Mouse (Mus musculus) kidney, adult 2 months (tissue): ENCODE measurements around the gene Upf2. TPM values are rescaled to one million over a fixed set of nuclear protein-coding genes. Genes with fewer than 3 reads are reported as not detected.
A peak's percentile ranks its signal among the peaks of the same experiment; 100 is the strongest.
"Not testable (repeated sequence)": the region's sequence is repeated elsewhere in the genome, so short reads cannot be mapped to it uniquely, and the experiment has no call there.

Experiments used
- DNase-seq: peaks from one replicate; pipeline ENCODE4 v3.0.0; 2021
- H3K27ac ChIP-seq: fragments of 200-500 bp; 2 replicates; pipeline ENCODE4 v1.5.1; 2012; ENCODE audit warnings: low read depth, low read length, control low read depth, inconsistent platforms; ENCODE audit not compliant: insufficient read depth
- H3K27me3 ChIP-seq: fragments of 200-500 bp; replicated peaks from 2 replicates; pipeline ENCODE4 v1.6.1; 2012; ENCODE audit warnings: mild to moderate bottlenecking, moderate library complexity, low read length, inconsistent platforms; ENCODE audit not compliant: control insufficient read depth, insufficient read depth
- H3K36me3 ChIP-seq: fragments of 200-500 bp; 2 replicates; pipeline ENCODE4 v1.6.1; 2012; ENCODE audit warnings: mild to moderate bottlenecking, moderate library complexity, low read length, inconsistent platforms; ENCODE audit not compliant: control insufficient read depth, insufficient read depth
- H3K4me1 ChIP-seq: fragments of 200-500 bp; 2 replicates; pipeline ENCODE4 v1.6.1; 2011; ENCODE audit warnings: low read length; ENCODE audit not compliant: control insufficient read depth, insufficient read depth
- H3K4me3 ChIP-seq: fragments of 200-500 bp; 2 replicates; pipeline ENCODE4 v1.5.1; 2011; ENCODE audit warnings: mild to moderate bottlenecking, low read depth, low read length, control low read depth; ENCODE audit not compliant: insufficient read depth
- CTCF ChIP-seq: fragments of 200-500 bp; conservative IDR thresholded peaks from 2 replicates; pipeline ENCODE4 v1.5.1; 2011; ENCODE audit warnings: low read depth, mild to moderate bottlenecking, control low read depth, low read length, moderate library complexity, mixed read lengths; ENCODE audit not compliant: insufficient read depth, insufficient read length
- POLR2A ChIP-seq: fragments of 200-500 bp; IDR thresholded peaks from one replicate; pipeline ENCODE4 v1.6.1; 2011; ENCODE audit warnings: low read depth, low read length, control low read depth
- WGBS: fragments of 180-500 bp; shearing (Covaris S2); methylation state at CpG from one replicate; pipeline ENCODE4 v1.1.7; 2018; 5-methylcytosine and 5-hydroxymethylcytosine counted together
- polyA plus RNA-seq: library from polyadenylated mRNA; depleted of rRNA; stranded (reverse); fragments of >200 nt; gene quantifications from 2 replicates; pipeline ENCODE4 v1.2.3, GENCODE M21; 2012

Upf2 gene
- polyA plus RNA-seq, 1 experiment: 4.3 TPM

DNA sequence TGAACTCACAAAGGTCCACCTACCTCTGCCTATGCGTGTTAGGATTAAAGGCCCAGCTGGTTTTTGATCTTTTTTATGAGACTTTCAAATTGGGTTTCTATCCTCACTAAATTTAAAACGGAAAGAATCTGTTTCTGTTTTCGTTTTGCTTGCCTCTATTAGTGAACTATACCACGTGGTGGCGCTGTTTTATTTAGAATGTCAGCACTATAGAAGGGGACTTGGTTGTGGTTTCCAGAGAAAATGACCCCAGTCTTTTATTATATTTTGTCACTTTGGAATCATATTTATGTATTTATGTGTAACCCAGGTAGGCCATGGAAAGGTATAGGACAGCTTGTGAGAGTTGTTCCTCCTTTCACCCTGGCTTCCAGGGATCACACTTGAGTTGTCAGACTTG lies 44.3 kb downstream of the Upf2 start:
- H3K4me3 ChIP-seq: no peak overlapping the region
- DNase-seq: peak; percentile 38
- no peak overlapping the region for H3K27ac ChIP-seq
- H3K27me3 ChIP-seq: no peaks in the 10 kb centered on the region
- no peaks in the 10 kb centered on the region for H3K4me1 ChIP-seq
- TF ChIP-seq POLR2A (no peak), CTCF (no peak)
- H3K36me3 ChIP-seq: no peaks in the 10 kb centered on the region; the same call in 1 of the 2 replicates
- 15% methylated on average over 5 of the region's 5 CpGs for WGBS

- Histone ChIP-seq H3K4me3 (no peak overlapping the region), H3K36me3 (no peaks in the 10 kb centered on the region), H3K4me1 (no peaks in the 10 kb centered on the region), H3K27me3 (no peaks in the 10 kb centered on the region), H3K27ac (no peak overlapping the region)
- 83% methylated on average over 3 of the region's 3 CpGs for WGBS
- no peak for TF ChIP-seq CTCF
- TF ChIP-seq POLR2A: no peak
- DNase-seq: no peak
Observed at GRCm38 (mm10) chr2:6003949-6004348, 52.7 kb downstream of the Upf2 start.

DNA sequence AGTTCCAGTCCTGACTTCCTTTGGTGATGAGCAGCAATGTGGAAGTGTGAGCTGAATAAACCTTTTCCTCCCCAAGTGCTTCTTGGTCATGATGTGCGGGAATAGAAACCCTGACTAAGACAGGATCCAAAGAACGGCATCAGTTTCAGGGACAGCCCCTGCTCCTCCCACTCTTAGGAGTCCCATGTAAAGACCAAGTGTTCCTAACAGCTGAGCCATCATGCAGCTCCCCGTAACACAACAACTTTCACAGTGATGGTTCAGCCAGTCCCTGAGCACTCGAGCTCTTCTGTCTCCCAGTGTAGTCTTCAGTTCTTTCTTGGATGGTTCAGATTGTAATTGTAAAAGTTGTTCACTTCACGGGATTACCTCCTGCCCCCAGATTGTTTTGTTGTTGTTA lies 63.3 kb downstream of the Upf2 start:
- Histone ChIP-seq H3K27ac (no peak overlapping the region), H3K4me1 (no peaks in the 10 kb centered on the region), H3K36me3 (peaks cover 5% of the 10 kb centered on the region), H3K4me3 (no peak overlapping the region), H3K27me3 (no peaks in the 10 kb centered on the region)
- DNase-seq: no peak
- 87% methylated on average over 5 of the region's 5 CpGs for WGBS
- TF ChIP-seq CTCF (no peak), POLR2A (no peak)

DNA sequence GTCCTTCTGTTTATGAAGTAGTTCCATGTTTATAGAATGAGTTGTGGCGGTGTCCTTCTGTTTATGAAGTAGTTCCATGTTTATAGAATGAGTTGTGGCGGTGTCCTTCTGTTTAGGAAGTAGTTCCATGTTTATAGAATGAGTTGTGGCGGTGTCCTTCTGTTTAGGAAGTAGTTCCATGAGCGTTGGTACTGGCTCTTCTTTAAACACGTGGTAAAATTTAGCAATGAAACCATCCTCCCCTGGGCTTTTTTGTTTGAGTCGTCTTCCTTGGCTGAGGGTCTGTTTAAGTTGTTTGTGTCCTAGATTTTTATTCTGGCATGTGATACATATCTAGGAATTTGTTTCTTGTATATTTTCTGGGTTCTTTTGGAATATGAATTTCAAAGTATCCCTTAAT lies 63.9 kb downstream of the Upf2 start:
- not testable (repeated sequence) for H3K27me3 ChIP-seq
- 95% methylated on average over 6 of the region's 6 CpGs for WGBS

GRCm38 (mm10) chr2:6020570-6020969 lies 69.3 kb downstream of the Upf2 start:
- TF ChIP-seq POLR2A (no peak), CTCF (no peak)
- Histone ChIP-seq H3K4me1 (no peaks in the 10 kb centered on the region), H3K27me3 (no peaks in the 10 kb centered on the region), H3K4me3 (no peak overlapping the region), H3K36me3 (peaks cover 6% of the 10 kb centered on the region; the same call in 1 of the 2 replicates), H3K27ac (no peak overlapping the region)
- no peak for DNase-seq

More for the DNA sequence above, 63.9 kb downstream of the Upf2 start:
- DNase-seq, H3K36me3 ChIP-seq, H3K27ac ChIP-seq, H3K4me1 ChIP-seq, H3K4me3 ChIP-seq: not testable (repeated sequence)

DNA sequence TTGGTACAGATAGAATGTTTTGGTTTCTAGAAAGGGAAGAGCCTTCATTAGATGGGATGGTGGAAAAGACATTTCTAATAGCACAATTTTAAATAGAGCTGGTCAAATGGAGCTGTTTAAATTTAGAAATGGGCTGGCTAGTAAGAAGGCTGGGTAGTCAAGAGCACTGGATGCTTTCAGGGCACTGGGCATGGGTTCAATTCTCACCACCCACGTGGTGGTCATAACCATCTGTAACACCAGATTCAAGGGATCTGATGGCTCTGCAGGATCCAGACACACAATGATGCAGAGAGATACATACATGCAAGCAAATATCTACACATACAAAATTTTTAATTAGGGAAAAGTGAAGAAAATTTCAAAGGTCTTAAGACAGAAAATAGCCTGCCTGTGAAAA lies 91.4 kb downstream of the Upf2 start:
- Histone ChIP-seq H3K27me3 (no peaks in the 10 kb centered on the region), H3K36me3 (peaks cover 3% of the 10 kb centered on the region), H3K27ac (no peak overlapping the region), H3K4me3 (no peak overlapping the region), H3K4me1 (no peaks in the 10 kb centered on the region)
- 95% methylated on average over 1 of the region's 1 CpGs for WGBS
- TF ChIP-seq CTCF (no peak), POLR2A (no peak)
- no peak for DNase-seq

DNA sequence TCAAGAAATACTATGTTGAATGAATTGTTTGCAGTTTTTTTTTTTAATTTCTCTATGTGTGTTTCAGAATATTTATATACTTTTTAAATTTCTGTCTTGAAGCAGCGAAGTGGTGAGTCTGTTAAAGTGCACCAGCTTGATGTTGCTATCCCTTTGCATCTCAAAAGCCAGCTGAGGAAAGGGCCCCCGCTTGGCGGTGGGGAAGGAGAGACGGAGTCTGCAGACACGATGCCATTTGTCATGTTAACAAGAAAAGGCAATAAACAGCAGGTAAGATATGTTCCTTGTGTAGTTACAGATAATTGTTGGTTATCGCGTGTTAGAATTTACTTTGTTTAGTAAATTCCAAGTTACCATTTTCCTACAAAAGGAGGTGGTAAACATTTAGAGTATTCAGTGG lies 95.5 kb downstream of the Upf2 start:
- H3K4me3 ChIP-seq: no peak overlapping the region
- DNase-seq: no peak
- no peak overlapping the region for H3K27ac ChIP-seq
- WGBS: 81% methylated on average over 7 of the region's 7 CpGs
- no peaks in the 10 kb centered on the region for H3K4me1 ChIP-seq
- peaks cover 11% of the 10 kb centered on the region for H3K36me3 ChIP-seq
- no peaks in the 10 kb centered on the region for H3K27me3 ChIP-seq
- no peak for TF ChIP-seq CTCF
- TF ChIP-seq POLR2A: no peak

DNA sequence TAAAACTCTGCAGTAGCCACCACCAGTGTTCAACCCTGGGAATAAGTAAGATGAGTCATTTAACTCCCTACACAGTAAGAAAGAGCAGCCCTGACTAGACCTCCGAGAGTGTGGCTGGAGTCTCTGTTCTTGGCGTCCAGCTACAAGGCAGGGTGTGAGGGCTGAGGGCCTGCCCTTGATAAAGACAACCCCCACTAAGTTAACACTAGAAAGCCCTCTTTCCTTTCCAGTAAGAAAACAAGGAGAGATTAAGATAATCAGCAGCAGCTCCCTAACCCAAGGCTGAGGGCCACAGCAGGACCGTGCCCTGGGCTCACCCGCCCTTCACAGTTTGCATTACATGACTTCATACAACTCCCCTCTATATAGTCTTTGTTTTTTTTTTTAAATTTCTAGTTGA lies 97.3 kb downstream of the Upf2 start:
- no peak overlapping the region for H3K27ac ChIP-seq
- no peak for DNase-seq
- no peak for TF ChIP-seq CTCF
- no peak for TF ChIP-seq POLR2A
- H3K4me3 ChIP-seq: no peak overlapping the region
- 88% methylated on average over 4 of the region's 4 CpGs for WGBS
- H3K36me3 ChIP-seq: peaks cover 20% of the 10 kb centered on the region
- no peaks in the 10 kb centered on the region for H3K4me1 ChIP-seq
- no peaks in the 10 kb centered on the region for H3K27me3 ChIP-seq
